Mouse (Mus musculus) forebrain, embryonic 11.5 days (tissue): ENCODE measurements at regions not wholly inside any gene's neighbourhood (a gene's known extent, or its start where the extent isn't known, plus 50 kb on each side); places are given as distances from the start of the nearest gene placed in this dataset.

ENCODE experiments used
- ATAC-seq: fragments of 200-750 bp; cut with Nextera tagmentation; replicated peaks from 2 replicates; pipeline ENCODE4 v1.8.0; 2017; ENCODE audit warnings: moderate TSS enrichment; ENCODE audit not compliant: low FRiP score
- DNase-seq: peaks from one replicate; pipeline ENCODE4 v3.0.0-alpha.2; 2017; ENCODE audit warnings: low spot score
- H3K27ac ChIP-seq: fragments of 300-500 bp; sonication (generic); 2 replicates; pipeline ENCODE4 v1.5.1; 2014; ENCODE audit warnings: low read depth, low read length
- H3K27me3 ChIP-seq: fragments of 300-500 bp; sonication (generic); 2 replicates; pipeline ENCODE4 v1.6.1; 2014; ENCODE audit warnings: mild to moderate bottlenecking, low read length, mixed read lengths; ENCODE audit not compliant: control insufficient read depth, insufficient read depth
- H3K36me3 ChIP-seq: fragments of 300-500 bp; sonication (generic); 2 replicates; pipeline ENCODE4 v1.6.1; 2014; ENCODE audit warnings: mild to moderate bottlenecking, low read length, moderate library complexity, mixed read lengths; ENCODE audit not compliant: control insufficient read depth, insufficient read depth
- H3K4me1 ChIP-seq: fragments of 300-500 bp; sonication (generic); replicated peaks from 2 replicates; pipeline ENCODE4 v1.6.1; 2014; ENCODE audit warnings: low read length, mixed read lengths; ENCODE audit not compliant: control insufficient read depth, insufficient read depth
- H3K4me2 ChIP-seq: fragments of 300-500 bp; sonication (generic); 2 replicates; pipeline ENCODE4 v1.6.1; 2014; ENCODE audit warnings: low read depth, mild to moderate bottlenecking, low read length, moderate library complexity, mixed read lengths; ENCODE audit not compliant: severe bottlenecking
- H3K4me3 ChIP-seq: fragments of 300-500 bp; sonication (generic); 2 replicates; pipeline ENCODE4 v1.5.1; 2014; ENCODE audit warnings: low read depth, low read length
- H3K9ac ChIP-seq: fragments of 300-500 bp; sonication (generic); 2 replicates; pipeline ENCODE4 v1.6.1; 2014; ENCODE audit warnings: low read length
- H3K9me3 ChIP-seq: fragments of 300-500 bp; sonication (generic); 2 replicates; pipeline ENCODE4 v1.6.1; 2016; ENCODE audit warnings: low read length, mixed read lengths; ENCODE audit not compliant: control insufficient read depth
- WGBS: fragments of 180-500 bp; shearing (Covaris S2); extraction: QIAGEN DNeasy Blood & Tissue Kit; methylation state at CpG from one replicate; pipeline ENCODE4 v1.1.7; 2014; 5-methylcytosine and 5-hydroxymethylcytosine counted together

DNA sequence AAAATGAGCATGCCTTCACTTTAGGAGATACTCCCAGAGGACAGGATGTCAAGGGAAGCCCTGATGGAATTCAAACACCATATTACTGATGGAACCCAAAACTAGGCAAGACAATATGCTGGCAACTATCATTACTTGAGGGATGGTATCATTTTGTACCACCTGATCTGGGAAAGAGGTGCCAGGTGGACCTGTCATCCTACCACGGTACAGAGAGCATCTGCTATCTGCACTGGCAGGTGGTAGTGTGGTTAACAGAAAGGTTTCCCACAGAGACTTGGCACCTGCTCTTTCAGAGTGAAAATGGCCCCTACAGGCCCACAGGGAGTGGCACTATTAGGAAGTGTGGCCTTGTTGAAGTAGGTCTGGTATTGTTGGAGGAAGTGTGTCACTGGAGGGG, 111.0 kb upstream of the Il12b start:
- Histone ChIP-seq H3K4me1 (no peaks in the 10 kb centered on the region), H3K9ac (no peak overlapping the region), H3K27me3 (no peaks in the 10 kb centered on the region), H3K9me3 (no peaks in the 10 kb centered on the region), H3K4me2 (no peak overlapping the region), H3K4me3 (no peak overlapping the region), H3K27ac (no peak overlapping the region), H3K36me3 (no peaks in the 10 kb centered on the region)
- DNase-seq = no peak
- WGBS = 89% methylated on average over 1 of the region's 1 CpGs
- ATAC-seq = no peak

DNA sequence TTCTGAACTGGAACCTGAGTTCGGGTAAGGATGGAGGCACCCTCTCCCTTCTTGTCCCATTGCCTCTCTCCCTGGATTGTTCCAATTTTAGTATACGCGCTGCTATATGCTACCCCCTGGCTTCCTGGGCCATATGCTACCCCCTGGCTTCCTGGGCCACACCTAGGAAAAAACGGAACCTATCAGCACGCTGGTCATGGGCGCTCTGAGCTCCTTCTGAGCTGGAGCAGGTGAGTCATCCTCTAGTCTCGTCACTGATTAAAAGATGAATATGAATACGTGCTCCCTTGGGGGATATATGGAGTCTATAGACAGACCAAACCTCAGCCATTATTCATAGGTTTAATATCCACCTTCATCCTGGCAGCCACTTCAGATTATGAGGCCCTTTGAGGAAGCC, 96.1 kb upstream of the Il12b start:
- Histone ChIP-seq H3K4me3 (no peak overlapping the region), H3K4me1 (no peaks in the 10 kb centered on the region), H3K36me3 (no peaks in the 10 kb centered on the region), H3K9ac (no peak overlapping the region), H3K9me3 (no peaks in the 10 kb centered on the region), H3K27ac (no peak overlapping the region), H3K27me3 (no peaks in the 10 kb centered on the region), H3K4me2 (no peak overlapping the region)
- 91% methylated on average over 8 of the region's 8 CpGs for WGBS
- no peak for DNase-seq
- no peak for ATAC-seq

DNA sequence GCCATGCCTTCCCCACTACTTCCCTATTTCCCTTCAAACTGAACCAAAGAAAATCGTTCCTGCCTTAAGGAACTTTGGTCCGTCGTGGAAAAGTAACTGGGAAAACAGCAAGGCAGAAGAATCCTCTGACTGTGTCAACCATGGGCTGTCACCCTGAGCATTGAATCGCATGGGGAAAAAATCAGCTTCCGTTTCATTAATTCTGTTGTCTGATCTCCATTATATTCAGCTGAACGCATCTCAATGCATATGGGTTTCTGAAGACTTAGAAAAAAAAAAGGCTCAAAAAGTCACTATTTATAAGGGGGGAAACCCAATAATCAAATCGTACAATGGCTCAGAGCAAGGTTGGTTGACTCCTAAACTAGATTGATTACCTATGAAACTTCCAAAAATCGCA, 83.8 kb upstream of the Il12b start:
- Histone ChIP-seq H3K27me3 (no peaks in the 10 kb centered on the region), H3K9me3 (no peaks in the 10 kb centered on the region; the same call in 1 of the 2 replicates), H3K9ac (no peak overlapping the region), H3K27ac (no peak overlapping the region), H3K4me2 (no peak overlapping the region), H3K4me1 (no peaks in the 10 kb centered on the region), H3K4me3 (no peak overlapping the region), H3K36me3 (no peaks in the 10 kb centered on the region)
- 31% methylated on average over 8 of the region's 8 CpGs for WGBS
- no peak for ATAC-seq
- no peak for DNase-seq

DNA sequence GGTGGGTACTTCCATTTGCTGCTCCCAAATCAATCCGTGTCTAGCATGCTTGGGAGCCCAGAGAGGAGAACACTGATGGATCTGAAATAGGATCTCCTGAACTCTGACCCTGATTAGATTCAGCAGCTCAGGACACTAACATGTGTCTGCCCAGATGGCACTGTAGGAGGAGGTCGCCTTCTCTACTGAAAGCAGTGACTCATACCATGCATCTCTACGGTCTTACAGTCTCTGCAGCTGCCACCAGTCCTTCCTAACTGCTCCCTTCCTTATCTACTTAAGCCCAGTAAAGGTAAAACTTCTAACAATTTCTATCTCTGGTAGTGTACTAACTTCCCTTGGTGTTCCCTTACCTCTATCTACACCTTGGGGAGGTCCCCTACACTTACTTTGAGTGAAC, 80.7 kb upstream of the Il12b start:
- Histone ChIP-seq H3K9ac (no peak overlapping the region), H3K4me2 (no peak overlapping the region), H3K4me1 (no peaks in the 10 kb centered on the region), H3K27ac (no peak overlapping the region), H3K9me3 (no peaks in the 10 kb centered on the region; the same call in 1 of the 2 replicates), H3K27me3 (no peaks in the 10 kb centered on the region), H3K36me3 (no peaks in the 10 kb centered on the region), H3K4me3 (no peak overlapping the region)
- 83% methylated on average over 3 of the region's 3 CpGs for WGBS
- DNase-seq = no peak
- no peak for ATAC-seq

DNA sequence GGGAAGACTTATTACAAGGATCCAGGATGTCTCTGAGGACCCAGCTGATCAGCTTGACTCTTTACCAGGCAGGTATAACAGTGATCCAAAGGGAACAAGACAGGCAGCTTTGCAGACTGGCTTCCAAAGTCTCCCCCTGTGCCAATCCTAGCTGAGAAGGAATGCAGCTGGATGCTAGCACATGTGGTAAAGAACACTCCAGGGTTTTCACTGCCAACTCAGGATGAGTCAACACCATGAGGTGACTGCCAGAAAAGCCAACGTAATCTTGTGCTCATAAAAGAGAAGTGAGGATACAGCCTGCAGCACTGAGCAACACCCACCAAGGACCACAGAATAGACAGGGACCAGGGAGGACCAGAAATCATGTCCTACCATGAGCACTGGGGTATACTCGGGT, 76.5 kb upstream of the Il12b start:
- no peak overlapping the region for H3K4me3 ChIP-seq
- DNase-seq = no peak
- no peaks in the 10 kb centered on the region for H3K36me3 ChIP-seq
- WGBS = 79% methylated on average over 2 of the region's 2 CpGs
- H3K27ac ChIP-seq = no peak overlapping the region
- H3K9ac ChIP-seq = no peak overlapping the region
- no peaks in the 10 kb centered on the region; the same call in 1 of the 2 replicates for H3K9me3 ChIP-seq
- no peak overlapping the region for H3K4me2 ChIP-seq
- no peaks in the 10 kb centered on the region for H3K4me1 ChIP-seq
- no peak for ATAC-seq
- H3K27me3 ChIP-seq = no peaks in the 10 kb centered on the region

DNA sequence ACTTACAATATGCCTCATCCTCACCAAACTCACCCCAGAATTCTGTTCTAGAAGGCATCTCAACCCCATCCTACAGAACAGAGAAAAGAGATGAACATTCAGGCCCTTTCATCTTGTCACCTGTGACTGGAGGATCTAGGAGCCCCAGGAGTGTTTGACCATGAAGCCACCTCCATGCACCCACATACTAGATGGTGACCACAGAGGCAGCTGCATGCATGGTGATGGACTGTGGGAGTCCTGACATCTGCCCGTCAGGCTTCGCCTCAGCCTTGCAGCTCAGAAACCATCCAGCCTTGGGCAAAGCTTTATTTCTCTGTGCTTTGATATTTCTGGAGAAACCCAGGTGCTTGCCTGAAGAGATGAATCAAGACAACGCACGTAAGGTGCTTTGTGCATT, 74.8 kb upstream of the Il12b start:
- Histone ChIP-seq H3K27me3 (no peaks in the 10 kb centered on the region), H3K36me3 (no peaks in the 10 kb centered on the region), H3K4me2 (no peak overlapping the region), H3K9me3 (no peaks in the 10 kb centered on the region; the same call in 1 of the 2 replicates), H3K4me3 (no peak overlapping the region), H3K4me1 (no peaks in the 10 kb centered on the region), H3K27ac (no peak overlapping the region), H3K9ac (no peak overlapping the region)
- ATAC-seq (no peak), DNase-seq (no peak)
- 95% methylated on average over 4 of the region's 4 CpGs for WGBS

DNA sequence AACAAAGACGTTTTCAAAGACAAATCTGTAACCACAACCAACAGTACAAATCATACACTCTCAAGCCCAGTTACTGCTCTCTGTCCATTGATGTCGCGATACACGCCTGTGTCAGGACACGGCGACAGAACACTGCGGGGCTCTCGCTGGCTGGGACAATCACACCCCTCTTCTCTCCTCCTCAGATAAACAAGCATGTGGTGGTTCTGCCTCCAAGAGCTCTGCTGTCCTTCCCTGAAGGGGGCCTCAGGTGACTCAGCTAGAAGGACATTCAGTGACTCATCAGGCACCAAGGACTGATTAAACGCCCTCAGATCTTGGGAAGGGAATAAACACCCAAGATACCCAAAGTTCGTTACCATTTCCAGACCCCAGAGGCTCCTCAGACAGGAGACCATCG, 74.3 kb upstream of the Il12b start:
- H3K9ac ChIP-seq = no peak overlapping the region
- H3K4me1 ChIP-seq = no peaks in the 10 kb centered on the region
- no peak for ATAC-seq
- 88% methylated on average over 11 of the region's 11 CpGs for WGBS
- no peak overlapping the region for H3K4me2 ChIP-seq
- DNase-seq = no peak
- H3K9me3 ChIP-seq = no peaks in the 10 kb centered on the region; the same call in 1 of the 2 replicates
- H3K27ac ChIP-seq = no peak overlapping the region
- no peaks in the 10 kb centered on the region for H3K27me3 ChIP-seq
- no peak overlapping the region for H3K4me3 ChIP-seq
- no peaks in the 10 kb centered on the region for H3K36me3 ChIP-seq

DNA sequence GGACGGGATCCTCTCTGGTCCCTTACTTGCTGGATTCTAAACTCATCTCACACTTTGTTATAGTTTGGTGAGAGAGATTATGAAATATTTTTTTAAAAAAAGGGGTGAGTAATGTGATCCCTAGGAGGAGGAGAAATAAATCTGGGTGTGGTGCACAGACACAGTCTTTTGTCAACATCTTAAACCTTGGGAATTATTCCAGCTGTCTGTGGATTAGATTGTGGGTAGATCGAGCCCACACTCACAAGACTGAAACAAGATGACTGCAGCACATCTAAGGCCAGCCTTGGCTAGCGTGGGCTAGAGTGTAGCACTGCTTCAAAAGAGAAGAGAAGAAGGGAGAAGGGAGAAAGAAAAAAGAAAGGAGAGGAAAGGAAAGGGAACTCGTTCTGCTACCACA, 70.4 kb upstream of the Il12b start:
- Histone ChIP-seq H3K4me3 (no peak overlapping the region), H3K27me3 (no peaks in the 10 kb centered on the region), H3K4me1 (no peaks in the 10 kb centered on the region), H3K4me2 (no peak overlapping the region), H3K9ac (no peak overlapping the region), H3K9me3 (no peaks in the 10 kb centered on the region), H3K27ac (no peak overlapping the region), H3K36me3 (no peaks in the 10 kb centered on the region)
- DNase-seq = no peak
- ATAC-seq = no peak
- WGBS = 82% methylated on average over 4 of the region's 4 CpGs

DNA sequence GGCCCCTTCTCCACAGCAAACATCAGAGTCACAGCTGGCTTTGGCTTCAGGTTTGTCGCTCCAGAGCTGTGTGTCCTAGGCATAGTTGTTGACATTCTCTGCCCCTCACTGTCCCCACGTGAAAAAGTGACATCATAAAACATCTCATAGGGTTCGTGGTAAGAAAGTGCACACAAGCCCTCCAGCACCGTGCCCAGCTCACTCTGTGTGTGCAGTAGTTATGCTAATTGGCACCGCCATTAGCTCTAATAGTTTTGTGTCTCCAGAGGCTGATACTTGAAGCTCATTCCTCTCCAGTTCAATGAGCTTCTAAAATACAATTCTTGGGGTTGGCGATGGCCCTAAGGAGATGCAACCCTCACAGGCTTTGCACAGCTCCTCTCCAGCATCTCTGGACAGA, 69.4 kb upstream of the Il12b start:
- no peak overlapping the region for H3K9ac ChIP-seq
- no peak for DNase-seq
- no peak overlapping the region for H3K4me3 ChIP-seq
- H3K9me3 ChIP-seq = no peaks in the 10 kb centered on the region
- no peak overlapping the region for H3K4me2 ChIP-seq
- no peaks in the 10 kb centered on the region for H3K4me1 ChIP-seq
- no peak overlapping the region for H3K27ac ChIP-seq
- H3K27me3 ChIP-seq = no peaks in the 10 kb centered on the region
- no peak for ATAC-seq
- 70% methylated on average over 6 of the region's 6 CpGs for WGBS
- H3K36me3 ChIP-seq = no peaks in the 10 kb centered on the region
